Mouse (Mus musculus): ENCODE data around the gene Npl. TPM values are rescaled to one million over a fixed set of nuclear protein-coding genes. Genes with fewer than 3 reads are reported as not detected.

The Npl gene
- 3.1 and 5.6 TPM in 2 replicates for total RNA-seq (2021)
- long read RNA-seq, experiment 1, transcript Npl-201 (12 exons, 1,735 nt): major isoform, 7 of 8 reads
- long read RNA-seq, experiment 1, partial matches to known transcripts: 1 of 8 reads
- long read RNA-seq, experiment 1, other reads (novel, unspliced or antisense): 0 of 8 reads
- long read RNA-seq, experiment 2, partial matches to known transcripts: 1 of 3 reads
- long read RNA-seq, experiment 2, other reads (novel, unspliced or antisense): 0 of 3 reads

GRCm38 (mm10) chr1:153549536-153550199, at the start of gene Npl:
TSS of gene Npl (minus strand) at chr1:153550045.
- DNase-seq: peak; percentile 89

DNA sequence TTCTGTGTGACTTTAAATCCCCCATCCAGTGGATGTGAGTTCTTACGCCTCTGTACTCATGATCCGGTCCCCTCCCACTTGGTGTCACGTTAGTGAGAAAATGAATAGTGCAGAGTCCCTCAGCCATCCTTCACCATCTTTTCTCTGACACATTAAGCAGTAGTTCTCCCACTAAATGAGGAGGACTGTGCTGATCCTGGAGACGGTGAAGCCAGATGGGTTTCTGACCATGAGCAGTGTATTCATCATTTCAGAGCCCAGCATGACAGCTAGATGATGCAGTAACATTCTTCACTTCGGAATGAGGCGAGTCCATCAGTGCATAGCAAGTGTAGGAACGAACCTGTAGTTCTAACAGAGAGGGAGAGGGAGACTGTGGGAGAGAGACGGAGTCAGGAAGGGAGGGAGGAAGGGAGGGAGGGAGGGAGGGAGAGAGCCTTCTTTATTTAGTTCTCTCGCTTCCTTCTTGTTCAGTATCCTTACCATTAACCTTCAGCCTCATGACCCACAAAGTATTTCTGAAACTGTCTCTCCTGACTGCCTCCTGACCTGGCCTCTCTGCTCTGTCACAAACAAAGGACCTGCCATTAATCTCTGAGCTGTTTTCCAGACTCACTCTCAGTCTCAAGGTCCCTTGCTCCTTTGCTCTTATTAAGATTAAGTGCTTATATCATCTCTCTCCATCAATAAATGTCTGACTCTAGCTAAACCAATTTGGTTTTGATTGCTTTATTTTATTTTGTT, 49.6 kb upstream of the Npl start:
- peak; percentile 25 for DNase-seq

GRCm38 (mm10) chr1:153598773-153599172, 48.9 kb upstream of the Npl start:
- DNase-seq: peak; percentile 65

- no peak for DNase-seq
These were observed 43.8 kb upstream of the Npl start for GRCm38 (mm10) chr1:153593678-153594077.

GRCm38 (mm10) chr1:153590176-153590734, 40.4 kb upstream of the Npl start:
- DNase-seq: no peak

GRCm38 (mm10) chr1:153587956-153588355, 38.1 kb upstream of the Npl start:
- no peak for DNase-seq

GRCm38 (mm10) chr1:153586826-153587225, 37.0 kb upstream of the Npl start:
- no peak for DNase-seq

GRCm38 (mm10) chr1:153585752-153586151, 35.9 kb upstream of the Npl start:
- DNase-seq: no peak

DNA sequence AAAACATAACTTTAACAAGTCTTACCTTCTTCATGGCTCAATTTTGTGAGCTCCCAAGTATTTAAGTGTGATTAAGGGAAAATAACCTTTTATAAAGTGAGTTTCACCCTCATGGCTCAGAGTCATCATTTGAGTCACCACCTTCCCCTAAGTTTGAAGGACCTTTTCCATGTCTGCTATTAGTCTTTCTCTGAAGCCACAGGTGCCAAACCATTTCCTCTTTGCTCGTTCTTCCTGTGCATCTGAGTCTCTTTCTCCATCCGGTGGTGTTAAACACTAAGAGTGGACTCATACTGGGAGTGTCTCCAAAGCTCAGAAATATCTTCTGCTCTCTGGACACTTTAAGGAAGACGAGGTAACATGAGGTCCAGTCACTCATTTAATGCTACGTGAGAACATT, 33.3 kb upstream of the Npl start:
- no peak for DNase-seq

DNA sequence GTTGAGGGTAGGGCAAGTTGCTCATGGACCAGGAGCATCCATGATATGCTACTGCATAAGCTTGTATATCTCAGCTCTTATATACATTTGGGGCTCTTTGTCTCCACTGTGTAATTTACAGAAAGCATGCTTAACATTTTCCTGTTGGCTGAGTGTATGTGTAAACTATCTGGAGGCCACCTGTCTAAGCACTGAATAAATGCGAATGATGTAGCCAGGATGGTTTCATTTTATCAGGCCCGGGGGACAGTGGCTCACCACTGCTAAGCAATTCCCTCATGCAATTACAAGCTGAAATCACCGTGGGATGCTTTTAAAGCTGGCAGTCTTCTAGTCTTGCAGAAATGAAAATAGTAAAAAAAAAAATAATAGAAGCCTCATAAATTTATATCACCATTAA, 24.9 kb upstream of the Npl start:
- no peak for DNase-seq

- DNase-seq: no peak
These were observed 22.6 kb upstream of the Npl start for GRCm38 (mm10) chr1:153572271-153573043.

- DNase-seq: no peak
These were observed 15.9 kb upstream of the Npl start for GRCm38 (mm10) chr1:153565701-153566100.

DNA sequence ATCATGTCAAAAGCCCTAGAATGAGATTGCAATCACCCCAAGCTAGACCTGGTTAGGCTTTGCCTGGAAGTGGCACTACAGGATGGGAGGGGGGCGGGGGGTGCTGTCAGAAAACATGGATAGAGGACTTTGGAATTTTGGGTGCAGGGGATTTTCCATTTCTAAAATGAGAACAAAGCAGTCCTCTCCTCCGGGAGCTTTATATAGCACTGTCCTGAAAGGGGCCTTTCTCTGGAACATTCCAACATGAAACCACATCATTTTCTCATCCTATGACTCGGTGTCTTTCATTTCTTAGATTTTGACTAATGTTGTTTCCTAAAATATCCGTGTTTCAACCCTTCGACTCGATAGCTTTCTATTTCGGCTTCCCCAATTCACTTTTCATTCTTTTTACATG, 14.9 kb upstream of the Npl start:
- DNase-seq: no peak

- DNase-seq: no peak
These were observed 13.8 kb upstream of the Npl start for GRCm38 (mm10) chr1:153563675-153564074.

DNA sequence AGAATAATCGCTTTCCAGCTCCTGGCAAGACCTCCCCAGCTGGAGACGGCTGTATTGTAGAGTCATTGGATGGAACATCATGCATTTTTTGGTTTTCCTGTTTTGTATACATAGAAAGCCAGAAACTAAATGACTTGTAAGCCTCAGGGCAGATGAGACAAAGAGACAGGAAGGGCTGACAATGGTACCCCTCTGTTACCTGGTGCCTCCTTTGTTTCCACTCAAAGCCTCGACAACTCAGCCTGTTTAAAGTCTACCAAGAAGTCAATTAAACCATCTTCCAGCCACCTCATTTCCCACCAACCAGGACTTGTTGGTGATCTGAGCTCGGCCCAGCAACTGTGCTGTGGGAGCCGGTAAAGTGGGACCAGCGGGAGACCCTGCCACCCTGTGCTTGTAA, 11.0 kb upstream of the Npl start:
- DNase-seq: no peak

DNA sequence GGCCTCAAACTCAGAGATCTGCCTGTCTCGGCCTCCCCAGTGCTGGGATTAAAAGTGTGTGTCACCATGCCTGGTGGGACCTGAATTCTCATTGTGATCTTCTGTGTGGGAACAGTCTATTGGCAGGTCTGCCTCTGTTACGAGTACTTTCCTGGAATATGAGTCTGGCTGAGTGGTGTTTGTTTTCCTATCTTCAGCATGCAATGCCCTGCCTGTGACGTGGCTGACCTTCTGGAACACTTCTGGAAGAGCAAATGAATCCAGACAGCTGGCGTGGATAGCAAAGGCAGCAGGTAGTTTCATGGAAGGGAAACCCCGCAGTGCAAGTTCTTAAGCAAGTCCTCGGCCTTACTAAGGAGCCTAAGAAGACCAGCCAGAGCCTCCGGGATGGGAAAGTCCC, 9.9 kb upstream of the Npl start:
- DNase-seq: no peak

DNA sequence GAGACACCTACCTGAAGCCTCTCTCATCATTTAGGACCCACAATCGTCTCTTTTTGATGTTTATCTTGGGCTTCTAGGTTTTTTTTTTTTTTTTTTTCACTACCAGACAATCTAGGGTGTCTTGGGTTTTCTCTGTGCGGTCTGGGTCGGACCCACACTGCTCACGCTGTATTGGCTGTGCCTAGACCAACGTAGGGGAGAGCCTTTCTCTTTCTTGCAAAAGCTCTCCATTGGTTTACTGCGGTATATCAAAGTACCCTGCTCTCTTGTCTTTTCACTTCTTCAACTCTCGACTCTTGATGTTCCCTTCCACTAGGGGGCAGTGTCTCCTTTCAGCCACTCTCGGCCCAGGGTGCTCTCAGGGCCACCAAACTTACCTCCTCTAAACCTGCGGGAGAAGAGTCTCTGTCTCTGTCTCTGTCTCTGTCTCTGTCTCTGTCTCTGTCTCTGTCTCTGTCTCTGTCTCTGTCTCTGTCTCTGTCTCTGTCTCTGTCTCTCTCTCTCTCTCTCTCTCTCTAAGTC, 9.3 kb upstream of the Npl start:
- peak; percentile 85 for DNase-seq

DNA sequence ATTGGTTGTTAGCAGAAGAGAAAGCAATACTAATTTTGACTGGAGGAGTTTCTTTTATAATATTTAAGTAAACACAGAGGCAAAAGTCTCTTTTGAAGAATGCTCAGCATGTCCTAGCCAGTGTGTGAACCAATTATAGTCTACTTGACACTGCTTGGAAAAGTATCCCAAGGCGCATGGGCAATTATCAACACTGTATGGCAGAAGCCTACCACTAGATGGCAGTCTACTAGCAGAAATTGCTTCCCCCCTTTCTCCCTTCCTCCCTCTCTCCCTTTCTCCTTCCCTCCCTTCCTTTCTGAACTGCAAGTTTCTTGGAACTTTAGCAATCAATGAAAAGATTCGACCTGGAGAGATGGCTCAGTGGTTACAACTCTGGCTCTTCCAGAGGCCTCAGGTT, 7.1 kb upstream of the Npl start:
- peak; percentile 58 for DNase-seq

GRCm38 (mm10) chr1:153556202-153556601, 6.4 kb upstream of the Npl start:
- DNase-seq: no peak

DNA sequence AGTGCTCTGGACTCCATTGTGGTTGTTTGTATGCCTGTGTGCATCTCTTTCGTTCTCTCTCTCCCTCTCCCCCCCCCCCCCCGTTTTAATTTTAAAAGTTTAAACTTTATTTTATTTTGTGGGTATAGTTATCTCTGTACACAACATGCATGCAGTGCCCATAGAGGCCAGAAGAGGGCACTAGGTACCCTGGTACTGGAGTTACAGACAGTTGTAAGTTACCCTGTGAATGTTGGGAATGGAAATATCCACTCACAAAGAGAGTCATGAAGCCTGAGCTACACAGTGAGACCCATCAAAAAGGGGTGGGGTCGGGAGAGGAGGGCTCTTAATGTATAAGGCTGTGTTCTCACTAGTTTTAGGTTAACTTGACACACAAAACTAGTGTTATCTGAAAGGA, 969 bp upstream of the Npl start:
- DNase-seq: peak; percentile 76

- DNase-seq: no peak
These were observed 2.3 kb downstream of the Npl start for GRCm38 (mm10) chr1:153547555-153547954.

DNA sequence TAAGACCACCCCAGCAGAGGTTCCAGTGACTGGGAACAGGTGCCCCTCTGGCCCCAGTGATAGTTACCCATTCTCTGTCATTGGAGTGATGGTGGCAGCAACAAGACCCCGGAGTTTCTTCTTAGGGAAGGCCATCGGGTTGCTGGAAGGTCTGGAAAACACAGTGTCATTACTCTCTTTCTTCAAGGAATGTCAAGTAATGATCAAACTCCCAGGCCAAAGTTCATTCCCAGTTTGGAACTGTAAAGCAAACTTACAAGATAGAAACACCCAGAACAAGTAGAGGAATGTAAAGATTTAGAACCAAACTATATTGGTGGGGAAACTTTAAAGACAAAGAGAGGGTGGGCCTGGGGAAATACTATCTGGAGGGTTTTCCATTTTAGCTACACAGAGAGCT, 4.6 kb downstream of the Npl start:
- no peak for DNase-seq
